Mouse (Mus musculus): Measurements from ENCODE around the gene Gprc5c. TPM values are rescaled to one million over a fixed set of nuclear protein-coding genes. Genes with fewer than 3 reads are reported as not detected.

The Gprc5c gene
- total and polyA plus RNA-seq, 3 experiments: not detected

GRCm38 (mm10) chr11:114865999-114866398, 15.0 kb downstream of the Gprc5c start:
- dilution Hi-C loops (cut with MboI; ENCODE audit: extremely low pct_ligation_motif_present, extremely low pct_unique_long_range_greater_than_20kb, low sequenced_read_pairs) (no loop called here), in situ Hi-C loops (cut with MboI; ENCODE audit: low pct_ligation_motif_present, low pct_unique_long_range_greater_than_20kb, low sequenced_read_pairs) (no loop called here)
- peaks cover 1% of the 10 kb centered on the region for H3K27me3 ChIP-seq (replicated peaks)
- H3K4me3 ChIP-seq (replicated peaks in 1 of 3; ENCODE audit: low read depth in 2 of 3, low read length in 2 of 3, poor library complexity in 1 of 3): no peak overlapping the region
- peaks cover 18 to 36% of the 10 kb centered on the region in 2 experiments for H3K4me1 ChIP-seq (ENCODE audit: control insufficient read depth in 1 of 2, insufficient read depth in 2 of 2)
- H3K4me2 ChIP-seq (ENCODE audit: insufficient read depth, low read depth, poor library complexity, severe bottlenecking): no peak overlapping the region
- no peak for DNase-seq (ENCODE audit: extremely low read depth)
- H3K9me3 ChIP-seq (replicated peaks; ENCODE audit: low read length): no peaks in the 10 kb centered on the region
- TF ChIP-seq NRF1 (IDR thresholded peaks at IDR 0.05; ENCODE audit: low read depth, low read length) (no peak), MYC (IDR thresholded peaks at IDR 0.05; ENCODE audit: low read depth, low read length) (no peak), ZKSCAN1 (IDR thresholded peaks at IDR 0.05; ENCODE audit: borderline replicate concordance, low read depth, low read length) (no peak), ZC3H11A (IDR thresholded peaks at IDR 0.05; ENCODE audit: low read depth, low read length) (no peak), EP300 (IDR thresholded peaks at IDR 0.05; ENCODE audit: low read length) (no peak), CHD2 (IDR thresholded peaks at IDR 0.05; ENCODE audit: low read length) (no peak), SIN3A (IDR thresholded peaks at IDR 0.05; ENCODE audit: low read length) (no peak), GABPA (IDR thresholded peaks at IDR 0.05; ENCODE audit: insufficient replicate concordance, low read depth, low read length) (no peak), BHLHE40 (IDR thresholded peaks at IDR 0.05; ENCODE audit: low read depth, low read length) (no peak), TBP (conservative IDR thresholded peaks at IDR 0.05; ENCODE audit: low read depth, low read length) (no peak), MAFK (IDR thresholded peaks at IDR 0.05; ENCODE audit: insufficient replicate concordance, low read length) (no peak), ELF1 (IDR thresholded peaks at IDR 0.05; ENCODE audit: low read depth, low read length) (no peak)
- H3K9ac ChIP-seq (ENCODE audit: insufficient read depth, low read depth): no peak overlapping the region
- H3K79me2 ChIP-seq (replicated peaks; ENCODE audit: control insufficient read depth, extremely low read depth, insufficient read depth, poor library complexity, severe bottlenecking): no peaks in the 10 kb centered on the region
- H3K36me3 ChIP-seq (replicated peaks in 1 of 2; ENCODE audit: control insufficient read depth in 1 of 2, insufficient read depth in 1 of 2, low read length in 1 of 2): no peaks in the 10 kb centered on the region
- no peak overlapping the region for H3K27ac ChIP-seq (ENCODE audit: insufficient read depth, low read depth)

- Histone ChIP-seq H3K4me3 (replicated peaks in 1 of 3; ENCODE audit: low read depth in 2 of 3, low read length in 2 of 3, poor library complexity in 1 of 3) (no peak overlapping the region), H3K4me1 (ENCODE audit: control insufficient read depth in 1 of 2, insufficient read depth in 2 of 2) (peaks cover 18 to 36% of the 10 kb centered on the region in 2 experiments)
- in situ Hi-C loops (cut with MboI; ENCODE audit: low pct_ligation_motif_present, low pct_unique_long_range_greater_than_20kb, low sequenced_read_pairs): no loop called here
Measured at GRCm38 (mm10) chr11:114866486-114867360, 15.8 kb downstream of the Gprc5c start.

More at GRCm38 (mm10) chr11:114866486-114867360, 15.8 kb downstream of the Gprc5c start:
- Histone ChIP-seq H3K9me3 (replicated peaks; ENCODE audit: low read length) (no peaks in the 10 kb centered on the region), H3K79me2 (replicated peaks; ENCODE audit: control insufficient read depth, extremely low read depth, insufficient read depth, poor library complexity, severe bottlenecking) (no peaks in the 10 kb centered on the region), H3K4me2 (ENCODE audit: insufficient read depth, low read depth, poor library complexity, severe bottlenecking) (no peak overlapping the region), H3K27ac (ENCODE audit: insufficient read depth, low read depth) (no peak overlapping the region), H3K9ac (ENCODE audit: insufficient read depth, low read depth) (no peak overlapping the region), H3K36me3 (replicated peaks in 1 of 2; ENCODE audit: control insufficient read depth in 1 of 2, insufficient read depth in 1 of 2, low read length in 1 of 2) (no peaks in the 10 kb centered on the region), H3K27me3 (replicated peaks) (peaks cover 1% of the 10 kb centered on the region)
- no peak for DNase-seq (ENCODE audit: extremely low read depth)
- dilution Hi-C loops (cut with MboI; ENCODE audit: extremely low pct_ligation_motif_present, extremely low pct_unique_long_range_greater_than_20kb, low sequenced_read_pairs): no loop called here
- TF ChIP-seq HCFC1 (IDR thresholded peaks at IDR 0.05; ENCODE audit: low read depth, low read length) (no peak), JUND (conservative IDR thresholded peaks at IDR 0.05; ENCODE audit: low read depth, low read length) (no peak), ZC3H11A (IDR thresholded peaks at IDR 0.05; ENCODE audit: low read depth, low read length) (no peak), ELF1 (IDR thresholded peaks at IDR 0.05; ENCODE audit: low read depth, low read length) (no peak), POLR2AphosphoS2 (IDR thresholded peaks at IDR 0.05; ENCODE audit: low read depth, low read length) (no peak), CHD1 (IDR thresholded peaks at IDR 0.05; ENCODE audit: low read depth, low read length) (no peak), TCF12 (IDR thresholded peaks at IDR 0.05; ENCODE audit: low read depth, low read length) (no peak), CHD2 (IDR thresholded peaks at IDR 0.05; ENCODE audit: low read length) (no peak), NELFE (IDR thresholded peaks at IDR 0.05; ENCODE audit: low read depth, low read length) (no peak), RCOR1 (conservative IDR thresholded peaks at IDR 0.05; ENCODE audit: low read depth, low read length) (no peak), GABPA (IDR thresholded peaks at IDR 0.05; ENCODE audit: insufficient replicate concordance, low read depth, low read length) (no peak), MXI1 (IDR thresholded peaks at IDR 0.05; ENCODE audit: low read depth, low read length) (no peak), USF1 (IDR thresholded peaks at IDR 0.05; ENCODE audit: low read depth, low read length) (no peak), TBP (conservative IDR thresholded peaks at IDR 0.05; ENCODE audit: low read depth, low read length) (no peak)
